ENCODE assay signal across 18 mouse cellular contexts in the genomic region with DNA sequence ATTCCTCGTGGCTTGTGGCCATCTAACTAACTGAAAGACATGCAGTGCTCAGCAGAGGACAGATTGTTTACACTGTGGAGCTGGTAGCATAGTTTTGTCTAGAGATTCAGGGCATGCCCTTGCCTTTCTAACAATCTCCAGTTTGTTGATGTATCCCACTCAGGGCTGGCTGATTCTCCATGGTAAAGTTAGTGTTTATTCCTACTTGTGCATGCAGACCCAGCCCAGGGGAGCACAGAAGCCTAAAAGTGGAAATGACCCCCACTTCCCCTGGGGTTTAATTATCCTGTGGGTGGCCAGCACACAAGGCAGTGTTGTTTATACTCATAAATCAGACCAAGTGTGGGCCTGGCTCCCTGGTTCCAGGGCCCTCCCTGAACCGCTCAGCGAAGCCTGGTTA. TPM values are rescaled to one million over a fixed set of nuclear protein-coding genes. Genes with fewer than 3 reads are reported as not detected.
DNase-seq lines count a peak whose midpoint lies in the region; TF ChIP-seq lines count a peak whose summit lies in the region.
"Had no signal": no experiment of that assay in that cellular context is flagged by ENCODE, and none has a peak within 500 bp of the region (broad histone marks: within the 10 kb centered on the region; RNA-seq: fewer than 3 reads in every experiment).

No protein-coding gene starts in this region.

- no peak for TF ChIP-seq CTCF in layer of hippocampus, adult 2 months (conservative IDR thresholded peaks at IDR 0.05)

- peak; percentile 30 for DNase-seq in cerebellum, adult 11-12 months
- DNase-seq in cerebellum, adult 8-10 months, result no peak
- no peak for DNase-seq in layer of hippocampus, adult 2 months (ENCODE audit: low spot score in 2 of 2)
- no peak for DNase-seq in layer of hippocampus, adult 9-11 months
- peak; percentile 30 for DNase-seq in ovary, postnatal 36 days (ENCODE audit: low spot score)
- DNase-seq in ovary, postnatal 14 days (ENCODE audit: low spot score), result no peak
- DNase-seq in yolk sac, embryonic 10.5 days (ENCODE audit: low spot score), result peak; percentile 61
- no peak for DNase-seq in left cerebral cortex, postnatal 25 days (ENCODE audit: low spot score in 2 of 2)
- DNase-seq: adrenal gland, adult 8-10 months; cerebellum, postnatal 10 days; heart, postnatal 14 days; lung, adult 2 months; right cerebral cortex, adult 18-20 months; thymus, postnatal 36 days had no signal

- intact Hi-C loops in left cerebral cortex, postnatal 25 days (cut with DNase I), result no loop called here

- peak overlapping the region; percentile 76 for H3K27ac ChIP-seq in layer of hippocampus, adult 2 months
- H3K27ac ChIP-seq: embryonic facial prominence, embryonic 13.5 days; kidney, embryonic 15.5 days; neural tube, embryonic 12.5 days had no signal

- no peak overlapping the region for H3K4me3 ChIP-seq in layer of hippocampus, adult 2 months
- H3K4me3 ChIP-seq: embryonic facial prominence, embryonic 13.5 days; heart, embryonic 12.5 days; kidney, embryonic 15.5 days; neural tube, embryonic 12.5 days had no signal

RNA-seq across cellular contexts. Expression of gene Ttll3, which starts 3.0 kb away (rescaled TPM):
- 10 to 100 TPM; 15.5 to 23.2 TPM for total RNA-seq in layer of hippocampus, adult 2 months (2021)
- total RNA-seq in left cerebral cortex, postnatal 25 days (2021), result 10 to 100 TPM; 11.5 to 13.1 TPM

RNA-seq across cellular contexts. Expression of gene Arpc4, which starts 8.1 kb away (rescaled TPM):
- 100 to 1,000 TPM; 308 to 330 TPM for total RNA-seq in layer of hippocampus, adult 2 months (2021)
- total RNA-seq in left cerebral cortex, postnatal 25 days (2021), result 100 to 1,000 TPM; 259 to 284 TPM

RNA-seq across cellular contexts. Expression of gene Tada3, which starts 8.3 kb away (rescaled TPM):
- 10 to 100 TPM; 50.5 to 53.5 TPM for total RNA-seq in layer of hippocampus, adult 2 months (2021)
- total RNA-seq in left cerebral cortex, postnatal 25 days (2021), result 10 to 100 TPM; 48.3 to 51.5 TPM

RNA-seq across cellular contexts. Expression of gene Rpusd3, which starts 33.1 kb away (rescaled TPM):
- 10 to 100 TPM; 40.2 to 44.4 TPM for total RNA-seq in layer of hippocampus, adult 2 months (2021)
- 10 to 100 TPM; 17.0 to 21.0 TPM for total RNA-seq in left cerebral cortex, postnatal 25 days (2021)

RNA-seq across cellular contexts. Expression of gene Camk1, which starts 42.2 kb away (rescaled TPM):
- total RNA-seq in layer of hippocampus, adult 2 months (2021), result 10 to 100 TPM; 45.4 to 52.0 TPM
- total RNA-seq in left cerebral cortex, postnatal 25 days (2021), result 100 to 1,000 TPM; 109 to 126 TPM

Comparison
In these comparisons a context has a peak if more than half of its experiments do, and no peak if none do; other contexts are left out.
1. DNase-seq: peak in cerebellum, adult 11-12 months (single experiment), ovary, postnatal 36 days (single experiment) and yolk sac, embryonic 10.5 days (single experiment); none in cerebellum, adult 8-10 months (single experiment), layer of hippocampus, adult 2 months (0 of 2), layer of hippocampus, adult 9-11 months (single experiment), ovary, postnatal 14 days (single experiment) and left cerebral cortex, postnatal 25 days (0 of 2).